Mouse (Mus musculus) ES-E14 (cell line): ENCODE measurements at regions not wholly inside any gene's neighbourhood (a gene's known extent, or its start where the extent isn't known, plus 50 kb on each side); places are given as distances from the start of the nearest gene placed in this dataset.

ENCODE experiments used
- DNase-seq: peaks from one replicate; pipeline ENCODE4 v3.0.0-alpha.2; 2013; ENCODE audit warnings: low read depth, low spot score
- H3K27ac ChIP-seq: 2 replicates; pipeline ENCODE4 v1.5.1; 2012; ENCODE audit warnings: low read depth, mild to moderate bottlenecking, low read length, moderate library complexity, mixed read lengths; ENCODE audit not compliant: poor library complexity, insufficient read depth, severe bottlenecking
- H3K36me3 ChIP-seq: 2 replicates; pipeline ENCODE4 v1.6.1; 2012; ENCODE audit warnings: mild to moderate bottlenecking, low read length, moderate library complexity, mixed read lengths; ENCODE audit not compliant: control insufficient read depth, poor library complexity, insufficient read depth, severe bottlenecking
- H3K4me1 ChIP-seq, 2 experiments: fragments of 150-350 bp in 1 of 2; sonication (generic) in 1 of 2; 2 replicates each; pipeline ENCODE4 v1.6.1; 2012; ENCODE audit warnings: low read length in 2 of 2, mild to moderate bottlenecking in 1 of 2, mixed read lengths in 1 of 2; ENCODE audit not compliant: control insufficient read depth in 2 of 2, insufficient read depth in 2 of 2, poor library complexity in 1 of 2
- H3K4me3 ChIP-seq, 2 experiments: fragments of 150-350 bp in 1 of 2; sonication (generic) in 1 of 2; 2 replicates each; pipeline ENCODE4 v1.5.1; 2012; ENCODE audit warnings: low read length in 2 of 2, low read depth in 1 of 2, mild to moderate bottlenecking in 1 of 2, mixed read lengths in 1 of 2; ENCODE audit not compliant: insufficient read depth in 1 of 2, poor library complexity in 1 of 2, severe bottlenecking in 1 of 2
- H3K9ac ChIP-seq: 2 replicates; pipeline ENCODE4 v1.6.1; 2012; ENCODE audit warnings: low read depth, mild to moderate bottlenecking, low read length, mixed read lengths; ENCODE audit not compliant: poor library complexity, insufficient read depth, severe bottlenecking
- H3K9me3 ChIP-seq: fragments of 150-350 bp; sonication (generic); 2 replicates; pipeline ENCODE4 v1.6.1; 2012; ENCODE audit warnings: low read depth, mild to moderate bottlenecking, low read length; ENCODE audit not compliant: control insufficient read depth, insufficient read depth
- CHD2 ChIP-seq: IDR thresholded peaks from 2 replicates; pipeline ENCODE4 v1.6.1; 2014; ENCODE audit warnings: mild to moderate bottlenecking, low read depth, low read length, inconsistent platforms
- HCFC1 ChIP-seq: IDR thresholded peaks from 2 replicates; pipeline ENCODE4 v1.6.1; 2012; ENCODE audit warnings: low read length, inconsistent platforms, borderline replicate concordance; ENCODE audit not compliant: insufficient read depth
- MAFK ChIP-seq: IDR thresholded peaks from 2 replicates; pipeline ENCODE4 v1.6.1; 2014; ENCODE audit warnings: mild to moderate bottlenecking, low read depth, low read length, inconsistent platforms; ENCODE audit not compliant: insufficient read depth
- ZC3H11A ChIP-seq: IDR thresholded peaks from 2 replicates; pipeline ENCODE4 v1.6.1; 2012; ENCODE audit warnings: low read depth, mild to moderate bottlenecking, inconsistent platforms, low read length, borderline replicate concordance
- ZNF384 ChIP-seq: IDR thresholded peaks from 2 replicates; pipeline ENCODE4 v1.6.1; 2012; ENCODE audit warnings: low read depth, low read length, inconsistent platforms
- in situ Hi-C, 2 experiments: fragments of 600-800 bp; cut with MboI; formaldehyde crosslinking; loops; one replicate each; pipeline ENCODE4 v1.15.1; 2025; ENCODE audit warnings: low sequenced_read_pairs in 2 of 2, inconsistent platforms in 1 of 2; ENCODE audit not compliant: unreplicated experiment in 2 of 2

DNA sequence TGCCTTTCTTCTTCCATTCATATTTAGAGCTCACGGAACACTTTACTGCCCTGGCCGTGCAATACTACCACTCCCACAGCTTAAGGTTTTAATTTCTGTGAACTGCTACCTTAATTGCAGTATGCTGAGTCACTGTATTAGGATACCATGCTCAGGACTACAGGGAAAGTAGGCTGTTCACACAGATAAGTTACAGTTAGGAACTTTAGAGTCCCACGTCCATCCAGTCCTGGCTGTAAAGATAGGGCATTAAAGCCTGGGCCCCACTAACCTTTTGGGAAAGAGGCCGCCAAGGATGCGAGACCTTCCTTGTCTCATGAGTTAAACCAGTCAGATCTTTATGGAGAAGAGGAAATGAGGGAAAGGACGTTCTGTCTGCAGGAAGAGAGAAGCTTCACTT lies 574.6 kb downstream of the Stpg2 start:
- H3K4me3 ChIP-seq: no peak overlapping the region
- H3K9ac ChIP-seq: no peak overlapping the region
- no peak for DNase-seq
- in situ Hi-C loops: no loop called here
- no peaks in the 10 kb centered on the region for H3K4me1 ChIP-seq
- no peaks in the 10 kb centered on the region for H3K9me3 ChIP-seq
- H3K27ac ChIP-seq: no peak overlapping the region
- H3K36me3 ChIP-seq: no peaks in the 10 kb centered on the region
- TF ChIP-seq MAFK (no peak), ZNF384 (no peak), ZC3H11A (no peak), HCFC1 (no peak), CHD2 (no peak)

DNA sequence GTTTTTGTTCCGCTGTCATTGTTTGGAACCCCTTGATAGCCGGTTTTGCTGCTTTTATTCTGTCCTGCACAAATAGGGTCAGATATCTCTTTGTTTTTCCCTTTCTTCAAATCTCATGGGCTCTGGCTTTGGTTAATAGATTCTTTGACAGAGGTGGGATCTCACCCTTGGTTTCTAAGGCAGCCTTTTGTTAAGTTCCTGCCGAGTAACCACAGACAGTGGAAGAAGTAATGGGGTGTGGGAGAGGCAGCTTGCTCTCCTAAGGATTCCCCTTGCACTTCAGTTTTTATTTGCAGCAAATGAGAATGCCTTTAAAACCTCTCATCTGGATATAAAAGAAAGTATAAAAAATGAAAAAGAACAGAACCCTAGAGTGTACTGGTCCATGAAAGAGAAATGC lies 577.9 kb downstream of the Stpg2 start:
- Histone ChIP-seq H3K4me3 (no peak overlapping the region), H3K27ac (no peak overlapping the region), H3K36me3 (no peaks in the 10 kb centered on the region), H3K9me3 (no peaks in the 10 kb centered on the region), H3K4me1 (no peaks in the 10 kb centered on the region), H3K9ac (no peak overlapping the region)
- no peak for DNase-seq
- TF ChIP-seq MAFK (no peak), ZNF384 (no peak), ZC3H11A (no peak), HCFC1 (no peak), CHD2 (no peak)
- in situ Hi-C loops: no loop called here

DNA sequence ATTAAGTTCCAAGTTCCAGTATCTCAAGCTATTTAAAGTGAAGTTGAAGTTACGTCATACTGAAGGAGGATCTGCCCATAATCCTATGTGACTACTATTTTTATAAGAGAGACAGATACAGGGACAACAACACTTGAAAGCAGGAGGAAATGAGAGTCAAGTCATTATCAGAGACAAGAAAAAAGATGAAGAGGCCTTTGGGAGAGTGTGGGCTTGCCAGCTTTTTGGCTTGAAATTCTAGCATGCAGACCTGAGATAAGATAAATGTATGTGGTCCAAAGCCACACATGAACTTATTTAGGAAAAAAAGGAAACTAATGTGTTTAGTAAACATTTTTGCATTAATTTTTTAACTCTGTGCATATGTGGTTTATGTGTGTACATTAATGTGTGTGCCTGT lies 581.0 kb downstream of the Stpg2 start:
- no peaks in the 10 kb centered on the region for H3K36me3 ChIP-seq
- no peak for DNase-seq
- in situ Hi-C loops: no loop called here
- no peaks in the 10 kb centered on the region for H3K9me3 ChIP-seq
- TF ChIP-seq HCFC1: no peak
- no peak for TF ChIP-seq ZNF384
- TF ChIP-seq MAFK: no peak
- TF ChIP-seq CHD2: no peak
- no peaks in the 10 kb centered on the region for H3K4me1 ChIP-seq
- no peak overlapping the region for H3K27ac ChIP-seq
- H3K4me3 ChIP-seq: no peak overlapping the region
- H3K9ac ChIP-seq: no peak overlapping the region

DNA sequence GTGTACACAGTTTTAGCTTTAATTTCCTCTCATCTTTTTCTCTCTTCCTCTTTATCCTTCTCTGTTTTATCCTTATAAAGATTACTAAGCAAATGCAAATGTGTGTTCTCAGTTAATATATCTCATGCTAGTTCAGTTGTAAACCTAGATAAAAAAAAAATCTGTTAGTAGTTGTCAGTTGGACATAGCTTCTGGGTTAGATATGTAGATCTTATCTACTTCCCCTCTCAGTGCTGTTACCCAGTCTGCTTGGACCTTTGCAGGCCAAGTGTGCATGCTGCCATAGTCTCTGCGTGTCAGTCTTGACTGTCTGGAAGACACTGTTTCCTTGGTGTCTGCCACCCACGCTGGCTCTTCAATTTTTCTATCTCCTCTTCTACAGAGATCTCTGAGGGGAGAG lies 583.4 kb downstream of the Stpg2 start:
- H3K9ac ChIP-seq: no peak overlapping the region
- no peaks in the 10 kb centered on the region for H3K36me3 ChIP-seq
- no peaks in the 10 kb centered on the region for H3K9me3 ChIP-seq
- no peak overlapping the region for H3K4me3 ChIP-seq
- in situ Hi-C loops: no loop called here
- no peak overlapping the region for H3K27ac ChIP-seq
- no peaks in the 10 kb centered on the region for H3K4me1 ChIP-seq
- DNase-seq: no peak
- no peak for TF ChIP-seq HCFC1
- TF ChIP-seq MAFK: no peak
- no peak for TF ChIP-seq ZC3H11A
- no peak for TF ChIP-seq ZNF384
- TF ChIP-seq CHD2: no peak

DNA sequence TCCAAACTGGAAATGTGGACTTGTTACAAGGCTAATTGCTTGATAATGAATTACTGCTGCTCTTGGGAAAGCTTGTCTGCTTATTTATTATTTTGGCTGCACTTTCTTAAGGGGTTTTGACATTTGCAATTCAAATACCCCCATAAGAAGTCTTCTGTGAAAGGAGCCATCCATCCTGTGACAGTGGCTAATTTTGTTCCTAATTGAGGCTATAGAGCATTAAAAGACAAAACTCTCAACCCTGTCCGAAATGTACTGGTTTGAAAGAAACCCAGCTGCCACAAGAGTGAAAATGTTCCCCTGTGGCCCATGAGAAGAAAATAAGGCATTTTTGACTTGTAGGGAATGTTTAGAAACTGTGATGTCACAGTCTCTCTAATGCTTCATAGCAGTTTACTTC lies 591.2 kb downstream of the Stpg2 start:
- H3K36me3 ChIP-seq: no peaks in the 10 kb centered on the region
- TF ChIP-seq HCFC1 (no peak), MAFK (no peak), CHD2 (no peak), ZC3H11A (no peak), ZNF384 (no peak)
- no peak overlapping the region for H3K9ac ChIP-seq
- no peak overlapping the region for H3K4me3 ChIP-seq
- in situ Hi-C loops: no loop called here
- H3K27ac ChIP-seq: no peak overlapping the region
- DNase-seq: no peak
- no peaks in the 10 kb centered on the region for H3K4me1 ChIP-seq
- no peaks in the 10 kb centered on the region for H3K9me3 ChIP-seq
